Mouse (Mus musculus): ENCODE measurements around the gene Nkx2-4. TPM values are rescaled to one million over a fixed set of nuclear protein-coding genes. Genes with fewer than 3 reads are reported as not detected.

The Nkx2-4 gene
- total RNA-seq (2014; rRNA removed; ENCODE audit: low replicate concordance) (not detected in 2 replicates), polyA plus RNA-seq (2015; fragmentation: Nextera tagmentation; extraction: Ambion mirVana) (not detected in 2 replicates)

DNA sequence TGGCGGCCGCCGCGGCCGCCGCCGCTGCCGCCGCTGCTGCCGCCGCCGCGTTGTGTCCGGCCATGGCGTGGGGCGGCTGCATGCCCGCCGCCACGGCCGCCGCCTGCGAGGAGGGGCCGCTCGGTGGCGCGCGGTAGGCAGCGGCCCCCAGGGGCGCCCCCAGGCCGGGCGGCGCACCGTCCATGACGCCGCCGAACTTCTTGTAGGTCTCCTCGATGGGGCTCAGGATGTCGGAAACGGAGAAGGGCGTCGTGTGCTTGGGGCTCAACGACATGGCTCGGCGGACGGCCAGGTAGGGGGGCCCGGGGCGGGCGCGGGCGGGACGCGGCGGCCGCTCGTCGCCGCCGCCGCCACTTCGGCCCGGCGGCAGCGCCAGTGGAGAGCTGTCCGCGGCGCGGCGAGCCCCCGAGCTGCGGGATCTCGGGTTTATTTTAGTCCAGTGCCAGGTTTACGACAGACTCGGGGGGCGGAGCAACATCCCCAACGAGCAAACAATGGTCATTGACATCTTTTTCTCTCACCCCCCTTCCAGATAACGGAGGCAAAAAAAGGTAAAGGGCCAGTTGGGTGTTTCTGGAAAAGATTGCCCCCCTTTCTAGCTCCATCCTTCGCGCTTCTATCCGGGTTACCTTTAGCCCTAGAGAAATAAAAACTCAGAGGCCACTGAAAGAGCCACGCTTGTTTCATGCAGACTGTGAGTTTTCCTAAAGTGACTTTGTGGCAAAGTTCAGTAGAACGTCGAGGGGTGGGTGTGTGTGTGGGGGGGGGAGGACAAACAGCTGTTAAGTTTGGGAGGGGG, at the start of gene Nkx2-4:
Nkx2-4 (minus strand) TSS at position 374 of the 799 bp plus-strand sequence.
- H3K4me2 ChIP-seq (ENCODE audit: low read depth, low read length): peak within 1 kb of the TSS; percentile 61

DNA sequence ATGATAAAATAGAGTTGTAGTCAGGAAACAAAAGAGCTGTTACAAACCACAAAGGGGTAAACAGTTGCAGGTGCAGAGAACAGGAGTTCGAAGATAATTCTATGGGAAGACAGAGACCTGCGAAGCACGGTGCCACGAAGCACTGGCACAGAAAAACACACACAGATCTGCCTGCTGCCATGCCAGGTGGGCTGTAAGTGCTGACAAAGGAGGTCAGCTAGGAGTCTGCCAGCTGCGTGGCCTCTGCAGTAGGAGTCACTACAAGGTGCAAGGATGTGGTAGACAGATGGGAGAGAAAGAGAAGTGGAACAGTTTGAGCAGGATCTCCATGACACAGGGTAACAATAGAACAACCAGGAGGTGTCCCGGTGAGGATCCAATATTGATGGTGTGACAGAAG, 42.1 kb upstream of the Nkx2-4 start:
- Histone ChIP-seq H3K36me3 (replicated peaks; ENCODE audit: control insufficient read depth, insufficient read depth, low read length) (no peaks in the 10 kb centered on the region), H3K27ac (ENCODE audit: low read depth) (no peak overlapping the region), H3K4me3 (ENCODE audit: low read depth, low read length) (no peak overlapping the region), H3K9me3 (replicated peaks; ENCODE audit: control insufficient read depth, low read length) (no peaks in the 10 kb centered on the region), H3K4me2 (ENCODE audit: low read depth, low read length) (no peak overlapping the region), H3K27me3 (ENCODE audit: control insufficient read depth, insufficient read depth, low read length) (no peaks in the 10 kb centered on the region), H3K9ac (replicated peaks; ENCODE audit: low read depth, low read length) (no peak overlapping the region), H3K4me1 (ENCODE audit: control insufficient read depth, insufficient read depth) (no peaks in the 10 kb centered on the region)
- ATAC-seq (ENCODE audit: insufficient read depth, low read depth) (no peak), DNase-seq (ENCODE audit: low spot score) (no peak)
- TF ChIP-seq EP300 (IDR thresholded peaks at IDR 0.05; ENCODE audit: low read depth) (no peak), CTCF (IDR thresholded peaks at IDR 0.05; ENCODE audit: low read depth) (no peak)
- 71% methylated on average over 6 of the region's 6 CpGs for WGBS

More for the DNA sequence above, at the start of gene Nkx2-4:
- no peak for TF ChIP-seq CTCF (IDR thresholded peaks at IDR 0.05; ENCODE audit: low read depth)
- TF ChIP-seq EP300 (IDR thresholded peaks at IDR 0.05; ENCODE audit: low read depth): no peak
- 2% methylated on average over 80 of the region's 82 CpGs for WGBS
- no peaks in the 10 kb centered on the region for H3K36me3 ChIP-seq (replicated peaks; ENCODE audit: control insufficient read depth, insufficient read depth, low read length)
- H3K4me1 ChIP-seq (ENCODE audit: control insufficient read depth, insufficient read depth): no peaks in the 10 kb centered on the region
- ATAC-seq (ENCODE audit: insufficient read depth, low read depth) (0 out of 2 replicates have a peak, but pooled peaks have one; percentile 20), DNase-seq (ENCODE audit: low spot score) (no peak)
- H3K27me3 ChIP-seq (ENCODE audit: control insufficient read depth, insufficient read depth, low read length): peaks cover 86% of the 10 kb centered on the region
- no peaks in the 10 kb centered on the region for H3K9me3 ChIP-seq (replicated peaks; ENCODE audit: control insufficient read depth, low read length)
- no peak within 1 kb of the TSS for H3K9ac ChIP-seq (replicated peaks; ENCODE audit: low read depth, low read length)
- no peak within 1 kb of the TSS for H3K27ac ChIP-seq (ENCODE audit: low read depth)
- H3K4me3 ChIP-seq (ENCODE audit: low read depth, low read length): peak within 1 kb of the TSS; percentile 52

DNA sequence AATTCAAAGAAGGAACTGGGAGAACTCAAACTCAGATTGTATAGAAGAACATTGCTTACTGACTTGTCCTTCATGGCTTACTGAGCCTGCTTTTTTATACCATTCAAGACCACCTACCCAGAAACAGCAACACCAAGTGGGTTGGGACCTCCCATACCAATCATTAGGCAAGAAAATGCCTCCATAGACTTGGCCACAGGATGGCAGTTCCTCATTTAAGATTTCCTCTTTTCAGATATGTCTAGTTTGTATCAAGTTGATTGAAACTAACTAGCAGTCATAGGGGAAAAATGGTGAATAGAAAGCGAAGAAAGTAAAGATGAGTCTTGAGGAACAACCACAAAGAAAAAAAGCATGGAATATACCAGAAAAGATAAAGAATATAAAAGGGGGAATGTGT, 34.5 kb upstream of the Nkx2-4 start:
- H3K4me2 ChIP-seq (ENCODE audit: low read depth, low read length): no peak overlapping the region
- TF ChIP-seq EP300 (IDR thresholded peaks at IDR 0.05; ENCODE audit: low read depth) (no peak), CTCF (IDR thresholded peaks at IDR 0.05; ENCODE audit: low read depth) (no peak)

DNA sequence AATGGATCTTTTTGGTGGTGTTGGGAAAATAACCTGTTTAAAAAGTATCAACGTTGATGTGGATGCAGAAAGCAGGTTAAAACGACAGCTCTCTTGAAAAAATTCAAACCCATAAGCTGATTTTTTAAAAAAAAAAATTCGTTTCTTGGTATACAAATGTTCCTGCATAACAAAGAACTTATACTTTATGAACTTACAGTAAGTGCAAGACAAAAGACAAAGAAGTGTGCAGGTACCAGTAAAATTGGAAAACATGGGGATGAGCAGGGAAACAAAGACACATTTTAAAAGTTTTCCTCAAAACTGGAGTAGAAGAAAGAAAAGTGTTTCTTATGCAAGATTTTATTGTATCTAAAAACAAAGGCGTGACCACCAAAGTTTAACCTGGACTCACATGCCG, 1.2 kb upstream of the Nkx2-4 start:
- peaks cover 79% of the 10 kb centered on the region for H3K27me3 ChIP-seq (ENCODE audit: control insufficient read depth, insufficient read depth, low read length)
- no peak overlapping the region for H3K27ac ChIP-seq (ENCODE audit: low read depth)
- WGBS: 26% methylated on average over 5 of the region's 5 CpGs
- H3K9me3 ChIP-seq (replicated peaks; ENCODE audit: control insufficient read depth, low read length): no peaks in the 10 kb centered on the region
- H3K4me2 ChIP-seq (ENCODE audit: low read depth, low read length): no peak overlapping the region
- H3K4me1 ChIP-seq (ENCODE audit: control insufficient read depth, insufficient read depth): no peaks in the 10 kb centered on the region
- TF ChIP-seq EP300 (IDR thresholded peaks at IDR 0.05; ENCODE audit: low read depth) (no peak), CTCF (IDR thresholded peaks at IDR 0.05; ENCODE audit: low read depth) (no peak)
- no peaks in the 10 kb centered on the region for H3K36me3 ChIP-seq (replicated peaks; ENCODE audit: control insufficient read depth, insufficient read depth, low read length)
- no peak overlapping the region for H3K4me3 ChIP-seq (ENCODE audit: low read depth, low read length)
- ATAC-seq (ENCODE audit: insufficient read depth, low read depth) (no peak), DNase-seq (ENCODE audit: low spot score) (no peak)
- H3K9ac ChIP-seq (replicated peaks; ENCODE audit: low read depth, low read length): no peak overlapping the region

More for the DNA sequence above, 34.5 kb upstream of the Nkx2-4 start:
- Histone ChIP-seq H3K9ac (replicated peaks; ENCODE audit: low read depth, low read length) (no peak overlapping the region), H3K36me3 (replicated peaks; ENCODE audit: control insufficient read depth, insufficient read depth, low read length) (no peaks in the 10 kb centered on the region), H3K27me3 (ENCODE audit: control insufficient read depth, insufficient read depth, low read length) (no peaks in the 10 kb centered on the region), H3K4me3 (ENCODE audit: low read depth, low read length) (no peak overlapping the region), H3K27ac (ENCODE audit: low read depth) (no peak overlapping the region), H3K9me3 (replicated peaks; ENCODE audit: control insufficient read depth, low read length) (no peaks in the 10 kb centered on the region), H3K4me1 (ENCODE audit: control insufficient read depth, insufficient read depth) (no peaks in the 10 kb centered on the region)
- DNase-seq (ENCODE audit: low spot score) (no peak), ATAC-seq (ENCODE audit: insufficient read depth, low read depth) (no peak)
- WGBS: 78% methylated on average over 1 of the region's 1 CpGs

DNA sequence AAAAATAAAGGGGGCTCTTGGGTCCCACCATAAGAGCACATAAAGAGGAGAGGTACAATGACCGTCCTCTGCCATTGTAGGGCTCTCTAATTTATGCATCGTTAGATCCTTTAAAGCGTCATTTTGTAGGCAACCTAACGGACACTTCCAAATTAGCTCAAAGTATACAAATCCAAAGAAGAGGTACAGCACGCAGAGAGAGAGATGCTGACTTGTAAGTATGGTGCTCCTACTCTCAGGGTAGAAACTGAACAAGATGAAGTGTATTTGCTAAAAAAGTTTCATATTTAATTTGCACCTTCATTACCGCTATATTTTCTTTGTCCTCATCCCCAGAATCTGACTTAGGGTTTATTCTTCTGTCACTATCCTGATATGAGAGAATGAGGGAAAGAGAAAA, 692 bp upstream of the Nkx2-4 start:
- Histone ChIP-seq H3K27me3 (ENCODE audit: control insufficient read depth, insufficient read depth, low read length) (peaks cover 84% of the 10 kb centered on the region), H3K9ac (replicated peaks; ENCODE audit: low read depth, low read length) (no peak overlapping the region), H3K27ac (ENCODE audit: low read depth) (no peak overlapping the region), H3K9me3 (replicated peaks; ENCODE audit: control insufficient read depth, low read length) (no peaks in the 10 kb centered on the region), H3K4me3 (ENCODE audit: low read depth, low read length) (no peak overlapping the region), H3K36me3 (replicated peaks; ENCODE audit: control insufficient read depth, insufficient read depth, low read length) (no peaks in the 10 kb centered on the region), H3K4me2 (ENCODE audit: low read depth, low read length) (no peak overlapping the region), H3K4me1 (ENCODE audit: control insufficient read depth, insufficient read depth) (no peaks in the 10 kb centered on the region)
- no peak for DNase-seq (ENCODE audit: low spot score)
- no peak for ATAC-seq (ENCODE audit: insufficient read depth, low read depth)
- 13% methylated on average over 6 of the region's 6 CpGs for WGBS
- TF ChIP-seq CTCF (IDR thresholded peaks at IDR 0.05; ENCODE audit: low read depth) (no peak), EP300 (IDR thresholded peaks at IDR 0.05; ENCODE audit: low read depth) (no peak)

Measured in heart, postnatal 0 days (tissue).